Mouse (Mus musculus) brain, embryonic 14.5 days (tissue): ENCODE measurements around the gene Pnck.

Experiments
- CTCF ChIP-seq: fragments of 200-500 bp; IDR thresholded peaks from 2 replicates; pipeline ENCODE4 v1.5.1; 2012; ENCODE audit warnings: inconsistent platforms, mild to moderate bottlenecking, moderate library complexity, borderline replicate concordance; ENCODE audit not compliant: insufficient read depth, insufficient read length; ENCODE audit errors: extremely low read depth
- POLR2A ChIP-seq: fragments of 200-500 bp; IDR thresholded peaks from 2 replicates; pipeline ENCODE4 v1.6.1; 2012; ENCODE audit warnings: mild to moderate bottlenecking, inconsistent platforms, borderline replicate concordance; ENCODE audit not compliant: poor library complexity, insufficient read depth, insufficient read length, severe bottlenecking; ENCODE audit errors: extremely low read depth

DNA sequence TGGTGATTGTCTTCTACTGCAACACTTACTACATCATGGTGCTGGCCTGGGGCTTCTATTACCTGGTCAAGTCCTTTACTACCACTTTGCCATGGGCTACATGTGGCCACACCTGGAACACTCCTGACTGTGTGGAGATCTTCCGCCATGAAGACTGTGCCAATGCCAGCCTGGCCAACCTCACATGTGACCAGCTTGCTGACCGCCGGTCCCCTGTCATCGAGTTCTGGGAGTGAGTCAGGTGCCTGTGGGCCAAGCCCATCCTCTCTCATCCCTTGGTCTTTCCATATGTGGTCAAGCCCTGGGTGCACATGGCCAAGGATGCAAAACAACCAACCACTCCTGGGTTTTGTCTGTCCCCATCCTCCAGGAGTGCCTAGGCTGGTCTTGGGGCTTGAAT lies 16.8 kb upstream of the Pnck start:
- no peak for TF ChIP-seq CTCF
- no peak for TF ChIP-seq POLR2A
